In genomic region chr16:19981684-19982083, GRCm38 (mm10) we compare ENCODE assay signal across 15 mouse cellular contexts. TPM values are rescaled to one million over a fixed set of nuclear protein-coding genes. Genes with fewer than 3 reads are reported as not detected.
DNase-seq lines count a peak whose midpoint lies in the region; ATAC-seq lines count a peak whose summit lies in the region.
"Had no signal": no experiment of that assay in that cellular context is flagged by ENCODE, and none has a peak within 500 bp of the region (broad histone marks: within the 10 kb centered on the region; RNA-seq: fewer than 3 reads in every experiment).

No protein-coding gene starts in this region.

- H3K36me3 ChIP-seq in heart, embryonic 15.5 days: no peaks in the 10 kb centered on the region
- H3K36me3 ChIP-seq in lung, embryonic 16.5 days (ENCODE audit: control insufficient read depth, insufficient read depth, low read length): no peaks in the 10 kb centered on the region
- H3K36me3 ChIP-seq: limb, embryonic 12.5 days; midbrain, embryonic 13.5 days had no signal

- H3K4me2 ChIP-seq in heart, embryonic 15.5 days: peak overlapping the region; percentile 52
- H3K4me2 ChIP-seq in lung, embryonic 16.5 days (ENCODE audit: low read depth, low read length): peak overlapping the region; percentile 31
- H3K4me2 ChIP-seq: limb, embryonic 12.5 days; midbrain, embryonic 13.5 days had no signal

- H3K27me3 ChIP-seq in heart, embryonic 15.5 days: no peaks in the 10 kb centered on the region
- no peaks in the 10 kb centered on the region for H3K27me3 ChIP-seq in lung, embryonic 16.5 days (ENCODE audit: control insufficient read depth, insufficient read depth, low read depth, low read length)
- H3K27me3 ChIP-seq: limb, embryonic 12.5 days; midbrain, embryonic 13.5 days had no signal

- WGBS in heart, embryonic 15.5 days: 44% methylated on average over 2 of the region's 2 CpGs
- WGBS in lung, embryonic 16.5 days: 61% methylated on average over 2 of the region's 2 CpGs

- ATAC-seq in heart, embryonic 15.5 days (replicated peaks; ENCODE audit: insufficient number of reproducible peaks, insufficient read depth, low FRiP score, low read depth): no peak
- no peak for ATAC-seq in lung, embryonic 16.5 days (ENCODE audit: low read depth)
- ATAC-seq: inflammation-experienced regulatory T-cells, adult 6 months; midbrain, embryonic 13.5 days had no signal

- peaks cover 13% of the 10 kb centered on the region for H3K4me1 ChIP-seq in heart, embryonic 15.5 days (replicated peaks)
- H3K4me1 ChIP-seq in lung, embryonic 16.5 days (replicated peaks; ENCODE audit: control insufficient read depth, insufficient read depth, low read length): peaks cover 4% of the 10 kb centered on the region; the same call in 1 of the 2 replicates
- H3K4me1 ChIP-seq: limb, embryonic 12.5 days; midbrain, embryonic 13.5 days had no signal

- peak overlapping the region; percentile 39 for H3K4me3 ChIP-seq in heart, embryonic 15.5 days
- H3K4me3 ChIP-seq in lung, embryonic 16.5 days (ENCODE audit: low read length): peak overlapping the region; percentile 14
- H3K4me3 ChIP-seq: limb, embryonic 12.5 days; midbrain, embryonic 13.5 days had no signal

- no peak for DNase-seq in heart, adult 18-20 months
- no peak for DNase-seq in lung, postnatal 14 days
- peak; percentile 42 for DNase-seq in induced T-regulatory cell, adult 2 months (ENCODE audit: low read depth)
- peak; percentile 37 for DNase-seq in naive thymus-derived CD4-positive, alpha-beta T cell, adult 2 months (ENCODE audit: low read depth)
- no peak for DNase-seq in layer of hippocampus, adult 9-11 months
- DNase-seq: adrenal gland, postnatal 14 days; cerebellum, adult 2 months; embryo, embryonic 11 days; layer of hippocampus, postnatal 36 days; thymus, adult 18-20 months had no signal

- no peaks in the 10 kb centered on the region for H3K9me3 ChIP-seq in heart, embryonic 15.5 days (replicated peaks)
- H3K9me3 ChIP-seq in lung, embryonic 16.5 days (ENCODE audit: control insufficient read depth, low read length): no peaks in the 10 kb centered on the region
- H3K9me3 ChIP-seq: limb, embryonic 12.5 days; midbrain, embryonic 13.5 days had no signal

- H3K9ac ChIP-seq in heart, embryonic 15.5 days: no peak overlapping the region
- no peak overlapping the region; the same call in 1 of the 2 replicates for H3K9ac ChIP-seq in lung, embryonic 16.5 days (ENCODE audit: low read length)
- H3K9ac ChIP-seq: limb, embryonic 12.5 days; midbrain, embryonic 13.5 days had no signal

- peak overlapping the region; percentile 18; the same call in 1 of the 2 replicates for H3K27ac ChIP-seq in heart, embryonic 15.5 days
- no peak overlapping the region for H3K27ac ChIP-seq in lung, embryonic 16.5 days (ENCODE audit: low read length)
- H3K27ac ChIP-seq: limb, embryonic 12.5 days; midbrain, embryonic 13.5 days had no signal

RNA-seq across cellular contexts. Expression of gene Klhl6, which starts 1.2 kb away (rescaled TPM):
- polyA plus RNA-seq in heart, embryonic 15.5 days (2015; fragmentation: Nextera tagmentation; extraction: Ambion mirVana): 15.3 and 24.6 TPM in 2 replicates
- total RNA-seq in heart, adult 18-20 months (2021): 1 to 10 TPM; 5.2 to 6.4 TPM
- polyA plus RNA-seq in lung, embryonic 16.5 days (2015; fragmentation: Nextera tagmentation; extraction: Ambion mirVana): 16.7 and 18.3 TPM in 2 replicates

Comparison
In these comparisons a context has a peak if more than half of its experiments do, and no peak if none do; other contexts are left out.
1. DNase-seq: peak in induced T-regulatory cell, adult 2 months (single experiment) and naive thymus-derived CD4-positive, alpha-beta T cell, adult 2 months (single experiment); none in heart, adult 18-20 months (0 of 2), lung, postnatal 14 days (single experiment) and layer of hippocampus, adult 9-11 months (single experiment).